Mouse (Mus musculus): ENCODE data around the gene Supt6.

- TF ChIP-seq FLI1 (IDR thresholded peaks at IDR 0.05; ENCODE audit: low read length) (no peak), GATA1 (IDR thresholded peaks at IDR 0.05; ENCODE audit: borderline replicate concordance, low read length) (no peak)
Observed at GRCm38 (mm10) chr11:78175771-78176401, 69.9 kb downstream of the Supt6 start.

Measured in megakaryocyte, embryonic 14.5 days (primary cell).